Mouse (Mus musculus) natural killer cell, adult 2 months (primary cell): ENCODE measurements at regions not wholly inside any gene's neighbourhood (a gene's known extent, or its start where the extent isn't known, plus 50 kb on each side); places are given as distances from the start of the nearest gene placed in this dataset.

ENCODE experiments used
- DNase-seq, 2 experiments: peaks; one replicate each; pipeline ENCODE4 v3.0.0; 2022; ENCODE audit warnings: low spot score in 2 of 2

DNA sequence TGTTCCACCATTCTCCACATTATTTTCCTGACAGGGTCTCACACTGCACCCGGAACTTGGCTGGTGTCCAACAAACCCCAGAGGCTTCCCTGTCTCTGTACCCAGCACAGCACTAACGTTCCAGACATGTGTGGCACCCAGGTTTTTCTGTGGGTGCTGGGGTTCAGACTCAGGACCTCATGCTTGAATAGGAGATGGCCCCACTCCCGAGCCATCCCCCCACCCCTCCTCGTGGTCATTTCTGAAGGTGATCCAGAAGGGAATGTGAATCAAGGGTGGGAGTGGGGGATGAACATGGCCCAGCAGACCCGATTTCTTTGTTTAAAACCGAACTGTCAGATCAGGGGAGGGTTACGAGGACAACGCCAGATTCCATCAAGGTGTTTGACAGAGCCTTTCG is 245.6 kb downstream of the Tbc1d1 start:
- no peak for DNase-seq

GRCm38 (mm10) chr5:64403077-64403981 is 247.2 kb downstream of the Tbc1d1 start:
- DNase-seq = no peak

DNA sequence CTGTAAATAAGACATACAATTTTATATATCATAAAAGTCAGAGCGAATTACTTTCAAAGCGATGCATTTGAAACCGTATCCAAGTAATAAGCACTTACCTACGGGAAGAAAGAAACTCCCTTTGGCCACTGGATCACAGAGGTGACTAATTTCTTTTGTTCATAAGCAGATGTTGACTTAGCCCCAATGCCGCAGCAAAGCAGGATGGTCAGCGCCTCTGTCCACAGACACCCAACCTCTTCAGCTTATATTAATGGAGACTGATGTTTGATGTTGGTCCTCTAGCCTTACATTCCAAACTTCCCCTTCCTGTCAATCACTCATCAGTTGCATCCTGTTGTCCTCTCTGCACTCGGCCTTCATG is 247.9 kb downstream of the Tbc1d1 start:
- no peak for DNase-seq

DNA sequence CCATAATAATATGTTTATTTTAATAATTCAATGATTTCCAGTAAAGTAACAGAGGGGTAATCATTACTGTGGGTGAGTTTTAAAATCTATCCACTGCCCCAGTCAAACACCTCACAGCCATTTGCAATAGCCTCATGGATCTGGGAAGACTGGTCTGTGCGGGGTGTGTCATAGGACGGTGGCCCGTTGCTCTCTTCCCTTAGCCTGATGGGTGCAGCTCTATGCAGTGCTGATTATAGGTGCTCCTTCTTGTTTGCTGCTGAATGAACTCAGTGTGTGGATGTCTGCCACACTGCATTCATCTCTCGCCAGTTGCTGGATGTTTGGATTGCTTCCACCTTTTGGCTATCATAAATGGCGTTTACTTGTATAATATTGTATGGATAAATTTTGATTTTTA is 248.4 kb downstream of the Tbc1d1 start:
- no peak for DNase-seq

- no peak for DNase-seq
Observed at GRCm38 (mm10) chr5:64408938-64409337, 252.8 kb downstream of the Tbc1d1 start.

- no peak for DNase-seq
Observed at GRCm38 (mm10) chr5:64410621-64411020, 254.5 kb downstream of the Tbc1d1 start.

DNA sequence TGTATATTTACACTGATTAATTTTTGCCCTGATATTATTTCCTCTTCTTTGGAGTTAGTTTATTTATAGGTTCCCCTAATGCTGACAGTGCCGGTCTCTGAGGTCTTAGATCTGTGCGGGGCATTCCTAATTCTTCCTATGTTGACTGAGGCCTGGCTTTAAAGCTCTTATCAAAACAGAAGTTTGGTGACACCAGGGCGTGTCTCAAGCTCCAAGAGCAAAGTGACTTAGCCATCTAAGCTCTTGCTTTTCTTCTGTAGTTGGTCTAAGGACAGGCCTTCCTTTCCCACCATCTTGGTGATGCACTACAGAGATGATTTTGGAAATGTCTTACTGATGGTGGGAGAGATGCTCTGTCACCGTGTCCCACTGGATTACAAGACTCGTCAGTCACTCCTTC is 258.4 kb downstream of the Tbc1d1 start:
- no peak for DNase-seq

DNA sequence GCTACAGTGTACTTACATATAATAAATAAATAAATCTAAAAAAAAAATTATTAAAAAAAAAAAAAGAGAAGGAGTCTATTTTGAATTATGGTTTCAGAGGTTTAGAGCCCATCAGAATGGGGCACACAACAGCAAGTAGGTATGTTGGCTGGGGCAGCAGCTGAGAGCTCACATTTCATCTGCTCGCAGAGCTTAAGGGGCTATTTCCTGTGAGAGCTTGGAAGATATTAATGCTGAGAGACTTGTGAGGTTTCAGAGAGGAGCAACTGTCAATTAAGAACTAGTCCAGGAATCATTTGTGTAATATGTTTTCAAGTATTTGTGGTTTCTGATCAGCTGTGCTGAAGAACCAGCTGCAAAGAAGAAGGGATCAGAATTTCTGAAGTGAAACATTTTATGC is 263.3 kb downstream of the Tbc1d1 start:
- DNase-seq = no peak

DNA sequence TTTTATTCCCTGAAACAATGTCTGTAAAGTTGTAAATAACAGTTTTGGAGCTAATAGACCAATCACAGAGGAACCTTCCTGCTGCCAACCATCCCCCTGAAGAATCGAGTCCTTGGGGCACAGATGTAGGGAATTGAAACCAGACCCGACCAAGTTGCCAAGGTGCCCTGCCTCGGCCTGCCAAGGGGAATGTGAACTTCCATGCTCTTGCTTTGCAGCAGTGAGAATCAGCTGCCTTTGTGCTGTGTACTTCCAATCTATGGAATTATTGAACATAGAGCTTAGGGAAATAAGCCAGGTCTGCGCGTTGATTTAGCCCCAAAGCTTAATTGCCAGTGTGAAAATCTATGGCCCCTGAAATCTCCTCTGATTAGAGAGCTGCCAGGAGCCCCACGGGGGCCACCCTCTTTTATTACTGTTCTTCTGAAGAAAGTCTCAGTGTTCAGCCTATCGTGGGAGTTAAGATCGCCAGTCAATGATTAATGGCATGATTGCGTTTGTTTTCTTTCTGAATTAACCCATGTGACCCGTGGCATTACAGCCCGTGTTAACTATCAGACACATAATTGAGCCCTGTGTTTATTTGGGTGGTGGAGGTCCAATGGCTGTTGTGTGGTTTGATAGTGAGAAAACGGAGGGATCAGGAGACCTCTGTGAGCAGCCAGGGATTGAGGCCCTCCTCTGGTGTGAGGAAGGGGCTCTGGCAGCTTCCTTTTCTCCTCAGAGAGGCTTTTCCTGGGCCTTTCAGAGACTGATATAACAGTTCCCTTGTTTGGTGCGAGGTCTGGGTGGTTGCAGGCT is 266.9 kb downstream of the Tbc1d1 start:
- no peak for DNase-seq

GRCm38 (mm10) chr5:64428822-64429221 is 272.7 kb downstream of the Tbc1d1 start:
- no peak for DNase-seq

GRCm38 (mm10) chr5:64430501-64430900 is 274.4 kb downstream of the Tbc1d1 start:
- DNase-seq = no peak

DNA sequence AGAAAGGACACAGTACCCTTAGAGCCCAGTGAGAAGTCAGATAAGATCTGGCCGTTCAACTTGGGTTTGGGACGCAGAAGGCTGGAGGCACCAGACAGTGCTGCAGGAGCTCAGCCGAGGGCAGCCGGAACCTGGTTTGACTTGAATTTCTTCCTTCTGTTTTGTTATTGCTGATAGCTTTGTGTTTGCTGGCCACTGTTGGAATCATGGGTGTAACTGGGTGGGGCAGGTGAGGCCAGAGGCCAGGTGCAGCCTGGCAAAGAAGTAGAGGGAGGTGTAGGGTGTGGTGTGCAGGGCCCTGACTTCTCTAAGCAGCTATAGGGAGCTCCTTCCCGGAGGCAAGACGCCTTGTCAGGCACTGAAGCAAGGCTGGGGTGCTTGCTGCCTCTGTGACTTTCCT is 275.5 kb downstream of the Tbc1d1 start:
- no peak for DNase-seq

DNA sequence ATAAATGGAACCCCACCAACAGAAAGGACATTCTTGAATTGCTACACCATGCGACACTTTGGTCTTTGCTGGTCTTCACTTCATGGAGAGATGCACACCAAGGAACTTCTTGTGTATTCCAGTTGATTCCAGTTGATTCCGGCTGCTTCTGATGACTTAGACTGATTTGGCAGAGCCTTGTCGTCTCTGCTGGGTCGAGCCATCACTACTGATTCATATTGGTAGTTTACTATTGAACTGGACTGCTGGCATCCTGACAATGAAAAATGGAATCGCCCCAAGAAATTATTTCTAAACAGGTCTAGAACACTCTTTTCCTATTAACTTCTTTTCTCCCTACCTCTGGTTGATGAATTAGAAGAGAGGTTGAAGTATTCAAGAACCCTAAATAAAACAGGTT is 277.7 kb downstream of the Tbc1d1 start:
- no peak for DNase-seq

DNA sequence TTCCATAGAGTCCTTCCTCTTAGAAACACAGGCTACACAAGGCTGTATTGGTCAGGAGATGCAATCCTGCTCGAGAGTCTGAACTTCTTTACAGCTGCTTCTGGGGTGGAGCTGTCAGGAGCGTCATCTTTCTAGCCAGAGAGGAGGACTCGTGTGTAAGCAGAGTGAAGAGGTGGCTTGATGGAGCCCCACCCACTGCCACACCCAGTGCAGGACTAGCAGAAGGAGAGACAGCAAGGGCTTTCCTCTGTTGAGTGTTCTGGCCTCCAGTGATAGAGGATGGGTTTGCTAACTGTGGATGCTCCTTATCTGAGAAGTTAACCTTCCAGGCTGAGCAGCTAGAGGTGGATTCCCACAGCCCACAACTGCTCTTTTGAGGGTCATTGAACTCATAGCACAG is 279.4 kb downstream of the Tbc1d1 start:
- peak; percentile 14 to 27 for DNase-seq

GRCm38 (mm10) chr5:64435958-64436357 is 279.9 kb downstream of the Tbc1d1 start:
- DNase-seq = no peak

DNA sequence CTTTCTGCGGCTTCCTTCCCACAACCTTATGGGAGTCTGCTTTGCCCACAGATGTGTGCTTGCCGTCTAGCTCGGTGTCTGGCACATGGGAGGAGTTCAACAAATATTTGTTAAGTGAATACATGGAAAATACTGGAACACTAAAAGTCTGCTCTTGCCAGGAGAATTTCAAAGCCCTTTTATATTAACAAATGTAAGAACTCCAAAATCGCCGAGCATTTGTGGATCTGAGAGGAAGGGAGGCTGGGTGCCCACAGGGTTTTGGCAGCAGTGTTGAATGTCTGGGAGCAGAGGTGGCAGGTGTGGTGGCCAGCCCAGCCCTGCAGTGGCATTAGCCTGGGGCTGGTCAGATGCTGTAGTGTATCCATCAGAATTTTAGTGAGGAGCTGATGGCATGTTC is 281.6 kb downstream of the Tbc1d1 start:
- no peak for DNase-seq

DNA sequence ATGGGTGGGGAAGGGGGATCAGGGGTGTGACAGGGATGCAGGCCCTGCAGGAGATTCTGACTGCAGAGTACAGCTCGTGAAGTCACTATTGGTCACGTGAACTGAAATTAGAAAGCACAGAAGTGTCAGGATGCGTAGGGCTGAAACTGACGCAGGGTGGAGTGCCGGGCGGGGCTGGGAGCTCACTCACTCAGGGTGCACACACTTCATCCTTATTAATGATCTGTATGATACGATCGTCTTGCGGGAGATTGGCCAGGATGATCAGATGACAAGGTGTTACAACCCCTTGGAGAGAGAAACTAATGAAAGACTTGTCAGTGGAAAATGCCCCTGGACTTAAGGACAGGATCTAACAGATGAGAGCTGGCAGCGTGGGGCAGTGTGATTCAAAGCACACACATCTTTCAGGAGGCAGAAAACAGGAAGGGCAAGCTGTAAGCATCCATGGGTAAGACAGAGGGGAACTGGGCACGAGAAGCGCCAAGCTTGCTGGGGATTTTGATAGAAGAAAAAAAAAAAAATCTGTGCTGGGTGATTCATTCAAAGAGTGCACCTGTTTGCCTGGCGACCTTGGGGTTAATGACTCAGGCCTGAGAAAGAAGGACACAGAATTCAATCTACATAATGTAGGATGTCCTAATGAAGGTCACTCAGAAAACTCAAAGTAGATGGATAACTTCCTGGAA is 282.5 kb downstream of the Tbc1d1 start:
- no peak for DNase-seq

DNA sequence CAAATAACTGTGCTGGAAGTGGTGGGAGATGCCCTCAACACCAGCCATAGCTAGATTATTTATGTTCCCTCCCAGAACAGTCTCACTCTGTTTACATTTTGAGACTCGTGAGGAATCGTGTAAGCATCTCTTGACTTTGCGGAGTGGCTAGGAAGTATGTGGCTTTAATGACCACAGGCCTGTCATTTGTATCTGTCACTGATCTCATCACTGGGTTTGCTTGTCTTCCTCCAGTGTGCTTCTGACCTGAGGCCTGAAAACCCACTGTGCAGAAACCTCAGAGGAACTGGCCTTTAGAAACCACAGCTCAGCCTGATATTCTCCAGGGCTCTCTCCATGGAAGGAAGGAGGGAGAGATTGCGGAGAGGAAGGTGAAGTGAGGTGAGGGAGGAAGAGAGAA is 291.7 kb downstream of the Tbc1d1 start:
- DNase-seq = peak; percentile 48 to 77

GRCm38 (mm10) chr5:64452668-64453334 is 296.7 kb downstream of the Tbc1d1 start:
- no peak for DNase-seq

DNA sequence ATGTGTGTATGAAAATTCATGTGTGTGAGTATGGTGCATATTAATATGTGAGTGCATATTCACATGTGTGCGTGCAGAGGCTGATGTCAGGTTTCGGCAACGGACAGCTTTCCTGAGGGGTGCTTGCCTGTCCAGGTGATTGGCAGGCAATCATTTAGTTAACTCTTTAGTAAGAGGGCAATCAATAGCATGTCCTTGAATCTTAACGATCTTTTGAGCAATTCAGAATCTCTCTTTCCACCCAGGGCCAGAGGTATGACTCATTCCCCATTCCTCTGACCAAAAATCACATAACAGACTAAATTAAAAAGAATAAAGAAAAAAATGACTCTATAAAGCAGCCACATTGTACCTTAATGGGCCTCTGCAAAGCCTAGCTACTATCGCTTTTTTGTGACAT is 303.7 kb downstream of the Tbc1d1 start:
- DNase-seq = no peak

DNA sequence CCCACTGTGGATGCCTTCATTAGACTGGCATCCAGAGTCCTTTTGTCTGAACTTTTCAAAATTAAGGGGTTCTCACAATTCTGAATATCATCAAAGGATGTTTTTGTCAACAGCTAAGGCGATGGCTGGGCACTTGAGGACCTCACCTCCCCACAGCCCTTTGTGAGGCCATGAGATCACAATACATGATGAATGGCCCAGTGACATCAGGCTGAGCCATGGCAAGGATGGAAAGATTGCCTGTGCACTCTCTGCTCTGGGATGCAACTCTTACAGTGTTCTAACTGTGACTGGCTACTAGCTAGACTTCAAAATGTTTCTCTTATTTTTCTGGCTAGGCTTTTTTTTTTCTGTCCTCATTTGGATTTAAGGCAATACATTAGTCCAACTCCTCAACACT is 304.8 kb downstream of the Tbc1d1 start:
- no peak for DNase-seq

DNA sequence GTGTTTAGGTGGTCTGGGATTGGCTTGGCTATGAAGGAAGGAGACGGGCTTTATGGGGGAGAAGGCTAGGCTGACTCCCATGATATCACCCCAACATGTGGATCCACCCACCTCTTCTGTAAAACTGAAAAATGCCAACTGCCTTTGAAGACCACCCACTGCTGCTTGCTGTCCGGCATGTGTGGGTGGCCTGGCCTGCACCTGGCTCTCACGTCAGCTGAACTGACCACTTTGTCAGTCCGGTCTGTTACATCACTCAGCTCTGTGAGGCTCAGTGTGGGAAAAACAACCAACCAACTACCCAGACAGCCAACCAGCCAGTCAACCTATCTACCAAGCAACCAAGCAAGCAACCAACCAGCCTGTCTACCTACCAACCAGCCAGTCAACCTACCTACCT is 305.5 kb downstream of the Tbc1d1 start:
- DNase-seq = no peak
